Mouse (Mus musculus) heart, embryonic 12.5 days (tissue): ENCODE results near the gene Sppl3. TPM values are rescaled to one million over a fixed set of nuclear protein-coding genes. Genes with fewer than 3 reads are reported as not detected.
A peak's percentile ranks its signal among the peaks of the same experiment; 100 is the strongest.

Source experiments
- ATAC-seq: fragments of 200-750 bp; cut with Nextera tagmentation; 2 replicates; pipeline ENCODE4 v1.8.0; 2017; ENCODE audit warnings: moderate TSS enrichment, moderate library complexity; ENCODE audit not compliant: insufficient number of reproducible peaks, low FRiP score
- H3K27ac ChIP-seq: fragments of 300-500 bp; sonication (generic); 2 replicates; pipeline ENCODE4 v1.5.1; 2016; ENCODE audit warnings: mild to moderate bottlenecking, moderate library complexity; ENCODE audit not compliant: poor library complexity, severe bottlenecking
- H3K27me3 ChIP-seq: fragments of 300-500 bp; sonication (generic); replicated peaks from 2 replicates; pipeline ENCODE4 v1.6.1; 2016; ENCODE audit warnings: mild to moderate bottlenecking, moderate library complexity
- H3K36me3 ChIP-seq: fragments of 300-500 bp; sonication (generic); 2 replicates; pipeline ENCODE4 v1.6.1; 2016; ENCODE audit warnings: mild to moderate bottlenecking, moderate library complexity
- H3K4me1 ChIP-seq: fragments of 300-500 bp; sonication (generic); replicated peaks from 2 replicates; pipeline ENCODE4 v1.6.1; 2016; ENCODE audit warnings: mild to moderate bottlenecking
- H3K4me2 ChIP-seq: fragments of 300-500 bp; sonication (generic); 2 replicates; pipeline ENCODE4 v1.6.1; 2016; ENCODE audit warnings: mild to moderate bottlenecking, moderate library complexity
- H3K4me3 ChIP-seq: fragments of 300-500 bp; sonication (generic); 2 replicates; pipeline ENCODE4 v1.5.1; 2016; ENCODE audit warnings: mild to moderate bottlenecking
- H3K9ac ChIP-seq: fragments of 300-500 bp; sonication (generic); 2 replicates; pipeline ENCODE4 v1.6.1; 2016; ENCODE audit warnings: mild to moderate bottlenecking, moderate library complexity
- H3K9me3 ChIP-seq: fragments of 300-500 bp; sonication (generic); replicated peaks from 2 replicates; pipeline ENCODE4 v1.6.1; 2016; ENCODE audit warnings: mild to moderate bottlenecking, moderate library complexity
- WGBS: fragments of 180-500 bp; shearing (Covaris S2); methylation state at CpG from one replicate; pipeline ENCODE4 v1.1.7; 2016; 5-methylcytosine and 5-hydroxymethylcytosine counted together
- polyA plus RNA-seq: library from polyadenylated mRNA; unstranded; fragments of >200 nt; fragmentation: Nextera tagmentation; extraction: Ambion mirVana; gene quantifications from 2 replicates; pipeline ENCODE4 v1.2.1, GENCODE M21; 2016

Sppl3 gene
- polyA plus RNA-seq, 1 experiment from 2014 or later: 18.2 TPM

GRCm38 (mm10) chr5:115000503-115000902 is 10.4 kb upstream of the Sppl3 start:
- no peaks in the 10 kb centered on the region for H3K27me3 ChIP-seq
- H3K4me2 ChIP-seq: no peak overlapping the region
- H3K36me3 ChIP-seq: no peaks in the 10 kb centered on the region
- H3K4me1 ChIP-seq: peaks cover 15% of the 10 kb centered on the region
- no peak overlapping the region for H3K9ac ChIP-seq
- no peak for ATAC-seq
- no peak overlapping the region for H3K4me3 ChIP-seq
- WGBS: 86% methylated on average over 2 of the region's 2 CpGs
- no peak overlapping the region for H3K27ac ChIP-seq
- H3K9me3 ChIP-seq: no peaks in the 10 kb centered on the region

- peaks cover 15% of the 10 kb centered on the region for H3K4me1 ChIP-seq
- H3K27ac ChIP-seq: no peak overlapping the region
- 71% methylated on average over 8 of the region's 8 CpGs for WGBS
- no peaks in the 10 kb centered on the region for H3K9me3 ChIP-seq
- no peak overlapping the region for H3K4me3 ChIP-seq
- H3K27me3 ChIP-seq: no peaks in the 10 kb centered on the region
- no peak for ATAC-seq
- no peaks in the 10 kb centered on the region for H3K36me3 ChIP-seq
- no peak overlapping the region for H3K4me2 ChIP-seq
- no peak overlapping the region for H3K9ac ChIP-seq
Observed at GRCm38 (mm10) chr5:115001464-115001863, 9.5 kb upstream of the Sppl3 start.

- ATAC-seq: no peak
- H3K4me1 ChIP-seq: peaks cover 10% of the 10 kb centered on the region
- no peak overlapping the region for H3K9ac ChIP-seq
- 50% methylated on average over 6 of the region's 6 CpGs for WGBS
- H3K4me3 ChIP-seq: no peak overlapping the region
- H3K27ac ChIP-seq: no peak overlapping the region
- no peak overlapping the region for H3K4me2 ChIP-seq
- H3K27me3 ChIP-seq: no peaks in the 10 kb centered on the region
- no peaks in the 10 kb centered on the region for H3K36me3 ChIP-seq
- no peaks in the 10 kb centered on the region for H3K9me3 ChIP-seq
Observed at GRCm38 (mm10) chr5:115002781-115003180, 8.2 kb upstream of the Sppl3 start.

GRCm38 (mm10) chr5:115003224-115003873 is 7.6 kb upstream of the Sppl3 start:
- no peak overlapping the region for H3K4me3 ChIP-seq
- H3K9me3 ChIP-seq: no peaks in the 10 kb centered on the region
- H3K27me3 ChIP-seq: no peaks in the 10 kb centered on the region
- no peaks in the 10 kb centered on the region for H3K36me3 ChIP-seq
- no peak for ATAC-seq
- H3K4me1 ChIP-seq: peaks cover 10% of the 10 kb centered on the region
- no peak overlapping the region for H3K27ac ChIP-seq
- H3K9ac ChIP-seq: no peak overlapping the region
- no peak overlapping the region for H3K4me2 ChIP-seq
- 70% methylated on average over 13 of the region's 13 CpGs for WGBS

GRCm38 (mm10) chr5:115007768-115008167 is 3.2 kb upstream of the Sppl3 start:
- Histone ChIP-seq H3K9me3 (no peaks in the 10 kb centered on the region), H3K4me1 (peaks cover 20% of the 10 kb centered on the region), H3K36me3 (no peaks in the 10 kb centered on the region), H3K4me2 (no peak overlapping the region), H3K27me3 (no peaks in the 10 kb centered on the region), H3K4me3 (no peak overlapping the region), H3K9ac (no peak overlapping the region), H3K27ac (no peak overlapping the region)
- 84% methylated on average over 5 of the region's 5 CpGs for WGBS
- ATAC-seq: no peak

- ATAC-seq: no peak
- Histone ChIP-seq H3K27ac (no peak overlapping the region), H3K36me3 (no peaks in the 10 kb centered on the region)
Observed at GRCm38 (mm10) chr5:115008307-115008706, 2.6 kb upstream of the Sppl3 start.

GRCm38 (mm10) chr5:115009143-115009542 is 1.8 kb upstream of the Sppl3 start:
- Histone ChIP-seq H3K36me3 (no peaks in the 10 kb centered on the region), H3K27ac (no peak overlapping the region)

More at GRCm38 (mm10) chr5:115008307-115008706, 2.6 kb upstream of the Sppl3 start:
- Histone ChIP-seq H3K4me3 (no peak overlapping the region), H3K9me3 (no peaks in the 10 kb centered on the region), H3K27me3 (no peaks in the 10 kb centered on the region), H3K4me2 (no peak overlapping the region), H3K9ac (no peak overlapping the region), H3K4me1 (peaks cover 20% of the 10 kb centered on the region)
- 64% methylated on average over 7 of the region's 7 CpGs for WGBS

GRCm38 (mm10) chr5:115009961-115010360 is 976 bp upstream of the Sppl3 start:
- peaks cover 32% of the 10 kb centered on the region for H3K4me1 ChIP-seq
- H3K4me3 ChIP-seq: no peak overlapping the region
- ATAC-seq: no peak
- H3K36me3 ChIP-seq: no peaks in the 10 kb centered on the region
- H3K4me2 ChIP-seq: peak overlapping the region; percentile 73; the same call in 1 of the 2 replicates
- 43% methylated on average over 3 of the region's 3 CpGs for WGBS
- no peak overlapping the region for H3K27ac ChIP-seq
- H3K9ac ChIP-seq: no peak overlapping the region; the same call in 1 of the 2 replicates
- no peaks in the 10 kb centered on the region for H3K9me3 ChIP-seq
- no peaks in the 10 kb centered on the region for H3K27me3 ChIP-seq

More at GRCm38 (mm10) chr5:115009143-115009542, 1.8 kb upstream of the Sppl3 start:
- H3K4me2 ChIP-seq: no peak overlapping the region
- no peak overlapping the region for H3K9ac ChIP-seq
- WGBS: 84% methylated on average over 6 of the region's 6 CpGs
- no peak for ATAC-seq
- peaks cover 26% of the 10 kb centered on the region for H3K4me1 ChIP-seq
- no peaks in the 10 kb centered on the region for H3K27me3 ChIP-seq
- no peak overlapping the region for H3K4me3 ChIP-seq
- H3K9me3 ChIP-seq: no peaks in the 10 kb centered on the region

- Histone ChIP-seq H3K9me3 (no peaks in the 10 kb centered on the region), H3K27ac (peak overlapping the region; percentile 90), H3K4me1 (peaks cover 43% of the 10 kb centered on the region), H3K4me3 (peak overlapping the region; percentile 98), H3K4me2 (peak overlapping the region; percentile 94), H3K36me3 (no peaks in the 10 kb centered on the region), H3K27me3 (no peaks in the 10 kb centered on the region), H3K9ac (peak overlapping the region; percentile 100)
- peak; percentile 30; the same call in 1 of the 2 replicates for ATAC-seq
- WGBS: 6% methylated on average over 42 of the region's 57 CpGs
Observed at GRCm38 (mm10) chr5:115011217-115011518, 231 bp downstream of the Sppl3 start.

- Histone ChIP-seq H3K4me2 (peak overlapping the region; percentile 94), H3K27ac (peak overlapping the region; percentile 90), H3K9ac (peak overlapping the region; percentile 100), H3K36me3 (no peaks in the 10 kb centered on the region), H3K4me1 (peaks cover 44% of the 10 kb centered on the region), H3K9me3 (no peaks in the 10 kb centered on the region), H3K4me3 (peak overlapping the region; percentile 98), H3K27me3 (no peaks in the 10 kb centered on the region)
- peak; percentile 52 for ATAC-seq
- WGBS: under 1% methylated on average over 63 of the region's 63 CpGs
Observed at GRCm38 (mm10) chr5:115011519-115012261, 753 bp downstream of the Sppl3 start.

- no peak for ATAC-seq
- H3K4me3 ChIP-seq: 0 out of 2 replicates have a peak overlapping the region, but pooled peaks have one; percentile 9
- H3K9ac ChIP-seq: no peak overlapping the region
- H3K27ac ChIP-seq: no peak overlapping the region
- no peaks in the 10 kb centered on the region for H3K36me3 ChIP-seq
- peak overlapping the region; percentile 94 for H3K4me2 ChIP-seq
- 71% methylated on average over 3 of the region's 3 CpGs for WGBS
- H3K4me1 ChIP-seq: peaks cover 60% of the 10 kb centered on the region
- no peaks in the 10 kb centered on the region for H3K27me3 ChIP-seq
- no peaks in the 10 kb centered on the region for H3K9me3 ChIP-seq
Observed at GRCm38 (mm10) chr5:115013436-115013835, 2.5 kb downstream of the Sppl3 start.
